Mouse (Mus musculus) ES-Bruce4 (cell line): Measurements from ENCODE around the gene Lipc.

ENCODE experiments used
- CTCF ChIP-seq: IDR thresholded peaks from one replicate; pipeline ENCODE4 v1.8.1; 2011; ENCODE audit warnings: low read depth, low read length
- POLR2A ChIP-seq: IDR thresholded peaks from one replicate; pipeline ENCODE4 v1.8.1; 2011; ENCODE audit warnings: low read length; ENCODE audit not compliant: insufficient read depth

DNA sequence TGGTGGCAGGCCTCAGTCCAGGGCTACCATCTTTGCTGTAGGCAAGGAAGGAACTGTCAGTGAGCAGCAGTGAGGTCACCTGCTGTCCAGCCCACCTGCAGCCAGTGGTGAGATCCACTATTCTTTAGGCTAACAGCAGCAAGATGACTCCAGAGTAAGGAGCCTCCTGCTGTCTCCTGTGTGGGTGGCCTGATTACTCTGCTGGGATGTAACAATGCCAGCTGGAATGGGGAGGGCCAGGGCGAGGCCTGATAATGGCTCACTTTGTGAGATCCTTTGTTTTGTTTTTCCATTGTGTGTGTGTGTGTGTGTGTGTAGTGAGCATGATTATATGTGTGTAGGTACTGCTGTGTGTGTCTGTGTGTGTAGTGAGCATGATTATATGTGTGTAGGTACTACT, 134.6 kb downstream of the Lipc start:
- TF ChIP-seq CTCF (no peak), POLR2A (no peak)
